10 mouse cellular contexts compared by ENCODE assay signal in genomic region chr13:71158300-71158860, GRCm38 (mm10).
DNase-seq lines count a peak whose midpoint lies in the region; ATAC-seq and TF ChIP-seq lines count a peak whose summit lies in the region.
"Had no signal": no experiment of that assay in that cellular context is flagged by ENCODE, and none has a peak within 500 bp of the region (broad histone marks: within the 10 kb centered on the region; RNA-seq: fewer than 3 reads in every experiment).

No protein-coding gene starts in this region.

- H3K27ac ChIP-seq in cerebellum, adult 2 months (ENCODE audit: insufficient read depth, low read length), result no peak overlapping the region
- H3K27ac ChIP-seq in midbrain, embryonic 12.5 days (replicated peaks), result peak overlapping the region; percentile 70; the same call in 1 of the 2 replicates
- no peak overlapping the region for H3K27ac ChIP-seq in kidney, embryonic 16.5 days (ENCODE audit: low read length)

- H3K9me3 ChIP-seq in midbrain, embryonic 12.5 days, result no peaks in the 10 kb centered on the region
- no peaks in the 10 kb centered on the region for H3K9me3 ChIP-seq in kidney, embryonic 16.5 days (ENCODE audit: low read length)

- 8% methylated on average over 13 of the region's 13 CpGs for WGBS in cerebellum, adult 2 months
- 8% methylated on average over 13 of the region's 13 CpGs for WGBS in midbrain, embryonic 12.5 days
- 52% methylated on average over 13 of the region's 13 CpGs for WGBS in kidney, embryonic 16.5 days

- no peak overlapping the region for H3K4me3 ChIP-seq in cerebellum, adult 2 months (replicated peaks; ENCODE audit: insufficient read depth, low read depth, low read length)
- 0 out of 2 replicates have a peak overlapping the region, but pooled peaks have one; percentile 7 for H3K4me3 ChIP-seq in midbrain, embryonic 12.5 days
- H3K4me3 ChIP-seq in kidney, embryonic 16.5 days (ENCODE audit: low read length), result no peak overlapping the region

- no peak for TF ChIP-seq POLR2A in cerebellum, adult 2 months (IDR thresholded peaks at IDR 0.05; ENCODE audit: borderline replicate concordance, insufficient read depth, low read length)

- 0 out of 2 replicates have a peak overlapping the region, but pooled peaks have one; percentile 6 for H3K9ac ChIP-seq in midbrain, embryonic 12.5 days (replicated peaks)
- no peak overlapping the region for H3K9ac ChIP-seq in kidney, embryonic 16.5 days (replicated peaks; ENCODE audit: low read length)

- peak overlapping the region; percentile 45 for H3K4me2 ChIP-seq in midbrain, embryonic 12.5 days (replicated peaks)
- H3K4me2 ChIP-seq in kidney, embryonic 16.5 days (replicated peaks; ENCODE audit: low read depth, low read length), result no peak overlapping the region
- H3K4me2 ChIP-seq: liver, embryonic 11.5 days had no signal

- no peaks in the 10 kb centered on the region for H3K36me3 ChIP-seq in midbrain, embryonic 12.5 days
- H3K36me3 ChIP-seq in kidney, embryonic 16.5 days (ENCODE audit: insufficient read depth, low read length), result no peaks in the 10 kb centered on the region

- TF ChIP-seq CTCF in cerebellum, adult 2 months (IDR thresholded peaks at IDR 0.05; ENCODE audit: borderline replicate concordance, insufficient read depth, low read depth, low read length), result no peak

- H3K27me3 ChIP-seq in cerebellum, adult 2 months (ENCODE audit: control insufficient read depth, insufficient read depth, low read length), result no peaks in the 10 kb centered on the region
- peaks cover 54% of the 10 kb centered on the region for H3K27me3 ChIP-seq in midbrain, embryonic 12.5 days
- H3K27me3 ChIP-seq in kidney, embryonic 16.5 days (ENCODE audit: insufficient read depth, low read length), result peaks cover 16% of the 10 kb centered on the region

- H3K4me1 ChIP-seq in cerebellum, adult 2 months (ENCODE audit: control insufficient read depth, insufficient read depth, low read length), result 0 out of 2 replicates have a peak, but pooled peaks cover 3% of the 10 kb centered on the region
- peaks cover 32% of the 10 kb centered on the region for H3K4me1 ChIP-seq in midbrain, embryonic 12.5 days
- H3K4me1 ChIP-seq in kidney, embryonic 16.5 days (ENCODE audit: insufficient read depth, low read length), result no peaks in the 10 kb centered on the region

- ATAC-seq in midbrain, embryonic 12.5 days (ENCODE audit: low FRiP score, low read depth), result peak; percentile 96
- no peak for ATAC-seq in erythroid progenitor cell, adult 5-6 weeks (replicated peaks; ENCODE audit: low FRiP score, poor library complexity, severe bottlenecking)
- ATAC-seq in kidney, embryonic 16.5 days (ENCODE audit: low FRiP score, low TSS enrichment), result no peak

- peak; percentile 2 to 8 for DNase-seq in cerebellum, adult 2 months
- no peak for DNase-seq in cerebellum, adult 11-12 months
- peak; percentile 4 for DNase-seq in ovary, postnatal 36 days (ENCODE audit: low spot score)
- DNase-seq in ovary, adult 18-20 months (ENCODE audit: low spot score), result no peak
- DNase-seq in yolk sac, embryonic 10.5 days (ENCODE audit: low spot score), result peak; percentile 3
- DNase-seq: kidney, adult 8-10 months had no signal

Comparison
In these comparisons a context has a peak if more than half of its experiments do, and no peak if none do; other contexts are left out.
1. DNase-seq: peak in cerebellum, adult 2 months (2 of 2), ovary, postnatal 36 days (single experiment) and yolk sac, embryonic 10.5 days (single experiment); none in cerebellum, adult 11-12 months (single experiment) and ovary, adult 18-20 months (single experiment).